10 mouse cellular contexts compared by ENCODE assay signal in genomic region chr12:75796510-75796909, GRCm38 (mm10). TPM values are rescaled to one million over a fixed set of nuclear protein-coding genes. Genes with fewer than 3 reads are reported as not detected.
DNase-seq lines count a peak whose midpoint lies in the region; ATAC-seq and TF ChIP-seq lines count a peak whose summit lies in the region.
"Had no signal": no experiment of that assay in that cellular context is flagged by ENCODE, and none has a peak within 500 bp of the region (broad histone marks: within the 10 kb centered on the region; RNA-seq: fewer than 3 reads in every experiment).

No protein-coding gene starts in this region.

- TF ChIP-seq POLR2A in small intestine, adult 2 months (IDR thresholded peaks at IDR 0.05; ENCODE audit: low read depth, low read length) = no peak

- no peak overlapping the region for H3K27ac ChIP-seq in small intestine, adult 2 months (ENCODE audit: insufficient read depth, low read depth, low read length)
- no peak overlapping the region for H3K27ac ChIP-seq in forebrain, embryonic 16.5 days (ENCODE audit: low read length)
- H3K27ac ChIP-seq: lung, embryonic 15.5 days had no signal

- no peak overlapping the region for H3K9ac ChIP-seq in forebrain, embryonic 16.5 days (replicated peaks; ENCODE audit: low read depth, low read length)
- H3K9ac ChIP-seq: lung, embryonic 15.5 days had no signal

- TF ChIP-seq CTCF in small intestine, adult 2 months (IDR thresholded peaks at IDR 0.05; ENCODE audit: extremely low read depth, insufficient read length, insufficient replicate concordance, low read depth, low read length) = peak; percentile 45; the same call in 1 of the 2 replicates

- no peaks in the 10 kb centered on the region for H3K9me3 ChIP-seq in forebrain, embryonic 16.5 days (ENCODE audit: control insufficient read depth, low read length)
- H3K9me3 ChIP-seq: lung, embryonic 15.5 days had no signal

- H3K4me1 ChIP-seq in small intestine, adult 2 months (ENCODE audit: control insufficient read depth, insufficient read depth, insufficient read length, low read length) = no peaks in the 10 kb centered on the region
- H3K4me1 ChIP-seq in forebrain, embryonic 16.5 days (replicated peaks; ENCODE audit: control insufficient read depth, insufficient read depth, low read length) = no peaks in the 10 kb centered on the region
- H3K4me1 ChIP-seq: lung, embryonic 15.5 days had no signal

- no peaks in the 10 kb centered on the region for H3K27me3 ChIP-seq in small intestine, adult 2 months (ENCODE audit: control insufficient read depth, insufficient read depth, low read length)
- H3K27me3 ChIP-seq in forebrain, embryonic 16.5 days (replicated peaks; ENCODE audit: control insufficient read depth, insufficient read depth, low read length) = no peaks in the 10 kb centered on the region
- H3K27me3 ChIP-seq: lung, embryonic 15.5 days had no signal

- no peaks in the 10 kb centered on the region for H3K36me3 ChIP-seq in small intestine, adult 2 months (ENCODE audit: control insufficient read depth, insufficient read depth, low read length)
- H3K36me3 ChIP-seq in forebrain, embryonic 16.5 days (ENCODE audit: control insufficient read depth, insufficient read depth) = no peaks in the 10 kb centered on the region
- H3K36me3 ChIP-seq: lung, embryonic 15.5 days had no signal

- no peak overlapping the region for H3K4me2 ChIP-seq in forebrain, embryonic 16.5 days (ENCODE audit: low read length)
- H3K4me2 ChIP-seq: lung, embryonic 15.5 days had no signal

- DNase-seq in heart, postnatal 10 days = peak; percentile 17 to 40
- DNase-seq in heart, adult 11 months = no peak
- DNase-seq in retina, embryonic 14.5 days (ENCODE audit: low spot score) = peak; percentile 42
- DNase-seq in retina, postnatal 1 day = no peak
- peak; percentile 56 for DNase-seq in embryo, embryonic 10.5 days (ENCODE audit: low spot score)
- DNase-seq in right cerebral cortex, postnatal 25 days = no peak

- no peak for ATAC-seq in forebrain, embryonic 16.5 days

- intact Hi-C loops in heart, postnatal 10 days (cut with DNase I) = loop anchor here (2.0 kb wide), 1 partner anchor 96 kb away; no protein-coding TSS in a partner anchor

- H3K4me3 ChIP-seq in small intestine, adult 2 months (ENCODE audit: low read depth, low read length) = no peak overlapping the region
- no peak overlapping the region for H3K4me3 ChIP-seq in forebrain, embryonic 16.5 days (replicated peaks; ENCODE audit: low read length)
- H3K4me3 ChIP-seq: erythroblast, embryonic 14.5 days; lung, embryonic 15.5 days had no signal

- WGBS in small intestine, adult 2 months = 78% methylated on average over 2 of the region's 2 CpGs
- 60% methylated on average over 2 of the region's 2 CpGs for WGBS in forebrain, embryonic 16.5 days

RNA-seq across cellular contexts. Expression of gene Syne2, which starts 21.4 kb away (rescaled TPM):
- total RNA-seq in heart, postnatal 10 days (2021) = 10 to 100 TPM; 55.8 to 59.1 TPM
- polyA plus RNA-seq in small intestine, adult 2 months (2012; rRNA removed) = 15.6 and 39.8 TPM in 2 replicates
- 107 and 110 TPM in 2 replicates for polyA plus RNA-seq in forebrain, embryonic 16.5 days (2015; fragmentation: Nextera tagmentation; extraction: Ambion mirVana)
- polyA plus RNA-seq: erythroblast, embryonic 14.5 days had no signal

Comparison
In these comparisons a context has a peak if more than half of its experiments do, and no peak if none do; other contexts are left out.
1. DNase-seq: peak in heart, postnatal 10 days (2 of 2), retina, embryonic 14.5 days (single experiment) and embryo, embryonic 10.5 days (single experiment); none in heart, adult 11 months (single experiment), retina, postnatal 1 day (single experiment) and right cerebral cortex, postnatal 25 days (single experiment).